Mouse (Mus musculus) left cerebral cortex, postnatal 4 days (tissue): Measurements from ENCODE around the gene Gm13271. TPM values are rescaled to one million over a fixed set of nuclear protein-coding genes. Genes with fewer than 3 reads are reported as not detected.
"Not testable (repeated sequence)": the region's sequence is repeated elsewhere in the genome, so short reads cannot be mapped to it uniquely, and the experiment has no call there.

ENCODE experiments used
- DNase-seq: peaks from one replicate; pipeline ENCODE4 v3.0.0-alpha.2; 2022
- intact Hi-C: fragments of 180-260 bp; cut with DNase I; formaldehyde crosslinking; loops from one replicate; pipeline ENCODE4 v1.15.1; 2025
- total RNA-seq, 2 experiments: library from RNA; stranded (reverse); gene quantifications; 2 replicates each; pipeline ENCODE4 v1.2.3; 2021

Gene Gm13271
- not detected for total RNA-seq

- intact Hi-C loops = not testable (repeated sequence)
- peak; percentile 45 for DNase-seq
These were observed at the start of gene Gm13271 for GRCm38 (mm10) chr4:88754818-88755340. Gm13271 (plus strand) TSS chr4:88754868.

GRCm38 (mm10) chr4:88705924-88706323 is 48.7 kb upstream of the Gm13271 start:
- intact Hi-C loops = no loop called here
- DNase-seq = no peak

- intact Hi-C loops = no loop called here
These were observed 47.4 kb upstream of the Gm13271 start for GRCm38 (mm10) chr4:88707128-88707826.

GRCm38 (mm10) chr4:88714281-88714680 is 40.4 kb upstream of the Gm13271 start:
- DNase-seq = no peak

More at GRCm38 (mm10) chr4:88707128-88707826, 47.4 kb upstream of the Gm13271 start:
- no peak for DNase-seq

GRCm38 (mm10) chr4:88715059-88715458 is 39.6 kb upstream of the Gm13271 start:
- DNase-seq = no peak
- intact Hi-C loops = no loop called here

More at GRCm38 (mm10) chr4:88714281-88714680, 40.4 kb upstream of the Gm13271 start:
- intact Hi-C loops = no loop called here

DNA sequence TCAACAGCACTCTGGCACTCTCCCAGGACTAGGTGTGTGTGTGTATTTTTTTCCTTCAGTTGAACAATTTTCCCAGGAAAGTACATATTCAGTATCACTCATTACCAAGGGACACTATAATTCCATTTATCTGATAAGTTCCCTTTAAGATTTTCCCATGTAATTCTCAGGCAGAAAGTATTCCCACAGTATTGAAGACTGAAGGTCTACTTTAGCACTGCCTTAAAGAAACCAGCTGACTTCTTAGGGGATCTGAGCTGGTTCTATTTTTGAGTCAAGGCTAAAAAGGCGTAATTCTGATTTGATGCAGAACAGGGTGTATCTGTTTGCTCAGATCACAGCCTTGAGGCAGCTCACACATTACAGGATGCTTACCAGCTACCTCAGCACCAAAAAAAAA is 36.0 kb upstream of the Gm13271 start:
- intact Hi-C loops = no loop called here
- DNase-seq = no peak

- peak; percentile 96 for DNase-seq
- intact Hi-C loops = no loop called here
These were observed 32.6 kb upstream of the Gm13271 start, which contains the start of the genes Gm26566 and Klhl9 for GRCm38 (mm10) chr4:88721791-88722721. Gm26566 (plus strand) TSS chr4:88721805. Klhl9 (minus strand) TSS chr4:88722465.

DNA sequence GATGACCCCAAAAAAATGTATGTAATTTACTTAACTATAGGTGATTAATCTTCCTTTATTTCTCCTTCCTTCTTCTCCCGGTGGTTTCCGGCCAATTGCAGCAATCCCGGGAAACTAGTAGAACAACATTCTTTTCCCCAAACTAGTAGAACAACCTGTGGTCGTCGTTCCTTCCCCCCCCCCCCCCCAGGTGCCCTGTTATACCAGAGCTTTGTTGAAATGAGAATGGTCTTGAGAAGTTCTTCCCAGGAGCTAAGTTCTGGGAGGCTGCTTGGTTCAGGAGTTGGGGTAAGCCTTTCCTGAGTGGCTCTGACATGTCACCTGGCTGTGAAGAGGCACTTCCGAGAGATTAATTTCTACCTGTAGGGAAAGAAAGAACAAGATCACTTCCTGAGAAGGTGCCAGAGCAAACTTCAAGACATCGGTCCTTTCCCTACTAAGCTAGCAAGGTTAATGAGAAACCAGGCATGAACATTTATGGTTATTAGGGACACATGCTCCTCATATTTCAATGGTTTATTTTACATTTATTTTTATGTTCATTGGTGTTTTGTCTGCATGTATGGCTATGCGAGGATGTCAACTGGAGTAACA is 31.1 kb upstream of the Gm13271 start:
- no peak for DNase-seq
- intact Hi-C loops = no loop called here

DNA sequence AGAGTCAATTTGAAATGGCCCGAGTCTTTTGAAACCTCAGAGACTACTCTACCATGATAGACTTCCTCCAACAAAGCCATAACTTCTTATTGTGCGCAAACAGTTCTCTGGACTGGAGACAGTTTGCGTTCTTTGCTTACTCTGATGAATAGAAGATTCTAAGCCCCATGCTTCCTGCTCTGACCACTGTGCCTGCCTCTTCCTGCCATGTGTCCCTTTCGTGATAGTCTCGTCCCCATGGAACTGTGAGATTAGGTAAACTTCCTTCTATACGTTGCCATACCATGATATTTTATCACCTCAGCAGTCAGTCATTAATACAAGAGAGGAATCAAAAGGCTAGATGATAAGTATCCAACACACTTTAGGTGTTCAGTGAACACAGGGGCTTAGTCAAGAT is 27.9 kb upstream of the Gm13271 start:
- intact Hi-C loops = no loop called here
- DNase-seq = no peak

GRCm38 (mm10) chr4:88727324-88727723 is 27.3 kb upstream of the Gm13271 start:
- no peak for DNase-seq
- intact Hi-C loops = no loop called here

DNA sequence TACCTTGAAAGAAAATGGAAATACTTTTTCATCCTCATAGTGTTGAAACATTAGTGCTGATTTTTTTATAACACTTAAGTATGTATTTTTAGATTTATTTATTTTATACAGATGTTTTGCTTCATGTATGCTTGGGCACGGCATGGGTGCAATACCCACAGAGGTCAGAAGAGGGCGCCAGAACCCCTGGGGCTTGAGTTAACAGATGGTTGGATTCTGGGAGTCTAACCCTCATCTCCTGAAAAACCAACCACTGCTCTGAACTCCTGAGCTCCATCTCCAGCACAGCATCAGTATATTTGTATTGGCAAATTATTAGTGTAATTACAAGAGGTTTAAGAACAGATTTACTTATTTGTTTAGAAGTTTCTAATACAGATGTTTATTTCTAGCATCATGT is 16.2 kb upstream of the Gm13271 start:
- peak; percentile 62 for DNase-seq

GRCm38 (mm10) chr4:88739036-88739435 is 15.6 kb upstream of the Gm13271 start:
- intact Hi-C loops = no loop called here
- no peak for DNase-seq

More for the DNA sequence above, 16.2 kb upstream of the Gm13271 start:
- intact Hi-C loops = no loop called here

GRCm38 (mm10) chr4:88741426-88741825 is 13.2 kb upstream of the Gm13271 start:
- no peak for DNase-seq
- intact Hi-C loops = no loop called here

DNA sequence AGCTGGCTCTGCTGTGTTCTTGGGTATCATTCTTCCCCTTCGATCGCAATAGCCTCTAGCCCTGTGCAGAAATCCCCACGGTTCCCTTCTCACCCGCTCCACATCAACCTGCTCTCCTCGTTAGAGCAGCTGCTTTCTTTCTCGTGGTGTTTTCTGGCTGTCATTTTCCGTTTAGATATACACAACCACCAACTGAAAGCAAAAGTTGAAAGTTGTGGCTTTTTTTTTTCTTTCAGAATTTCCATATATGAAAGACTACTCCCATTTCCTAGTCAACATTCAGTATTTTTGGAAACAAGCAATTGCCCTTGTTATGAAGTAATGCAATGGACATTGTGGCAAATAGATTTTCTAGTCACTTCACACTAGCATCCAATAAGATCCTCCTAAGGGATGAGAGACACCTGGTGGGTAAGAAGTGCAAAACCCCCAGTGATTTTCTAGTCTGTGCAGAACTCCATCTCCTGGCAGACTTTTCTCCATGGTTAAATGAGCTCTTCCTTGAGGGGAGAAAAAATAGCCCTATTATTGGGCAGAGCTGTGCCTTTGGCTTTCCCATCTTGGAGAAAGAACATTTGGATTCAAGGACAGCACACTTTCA is 11.8 kb upstream of the Gm13271 start:
- DNase-seq = no peak
- intact Hi-C loops = no loop called here

DNA sequence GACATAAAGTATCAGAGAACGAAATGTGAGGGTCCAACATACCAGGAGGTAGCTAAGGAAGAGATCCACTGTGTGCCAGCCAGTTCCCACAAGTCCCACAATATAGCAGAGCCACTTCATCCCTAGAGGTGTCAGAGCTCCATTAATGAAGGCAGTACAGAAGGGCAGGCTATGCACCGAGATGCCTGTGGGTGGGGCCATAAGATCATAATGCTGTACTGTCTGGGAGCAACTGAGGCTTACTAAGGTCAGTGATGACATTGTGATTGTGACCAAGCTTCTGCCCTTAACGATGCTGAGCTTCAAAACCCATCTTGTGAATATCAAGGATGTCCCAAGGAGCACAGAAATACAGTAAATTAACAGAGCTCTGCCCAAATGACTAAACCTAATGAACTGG is 10.5 kb upstream of the Gm13271 start:
- intact Hi-C loops = no loop called here

DNA sequence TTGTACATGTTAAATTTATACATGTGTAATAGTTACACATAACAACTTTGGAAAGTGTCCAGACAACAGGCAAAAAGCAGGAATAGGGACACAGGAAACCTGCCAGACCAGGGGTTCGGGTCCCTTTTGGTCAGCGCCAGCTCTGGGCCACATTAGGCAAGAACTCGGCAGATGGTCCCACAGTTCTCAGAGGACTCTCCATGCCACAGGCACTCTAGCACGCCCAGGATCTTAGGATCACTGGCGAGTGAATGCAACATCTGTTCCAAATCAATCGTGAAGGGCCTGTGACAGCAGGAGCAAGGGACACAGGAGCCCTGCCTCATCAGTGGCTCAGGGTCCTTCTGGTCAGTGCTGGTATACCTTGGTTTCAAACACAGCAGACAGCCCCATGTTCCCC is 4.7 kb upstream of the Gm13271 start:
- intact Hi-C loops = no loop called here
- DNase-seq = no peak

More for the DNA sequence above, 10.5 kb upstream of the Gm13271 start:
- DNase-seq = no peak

DNA sequence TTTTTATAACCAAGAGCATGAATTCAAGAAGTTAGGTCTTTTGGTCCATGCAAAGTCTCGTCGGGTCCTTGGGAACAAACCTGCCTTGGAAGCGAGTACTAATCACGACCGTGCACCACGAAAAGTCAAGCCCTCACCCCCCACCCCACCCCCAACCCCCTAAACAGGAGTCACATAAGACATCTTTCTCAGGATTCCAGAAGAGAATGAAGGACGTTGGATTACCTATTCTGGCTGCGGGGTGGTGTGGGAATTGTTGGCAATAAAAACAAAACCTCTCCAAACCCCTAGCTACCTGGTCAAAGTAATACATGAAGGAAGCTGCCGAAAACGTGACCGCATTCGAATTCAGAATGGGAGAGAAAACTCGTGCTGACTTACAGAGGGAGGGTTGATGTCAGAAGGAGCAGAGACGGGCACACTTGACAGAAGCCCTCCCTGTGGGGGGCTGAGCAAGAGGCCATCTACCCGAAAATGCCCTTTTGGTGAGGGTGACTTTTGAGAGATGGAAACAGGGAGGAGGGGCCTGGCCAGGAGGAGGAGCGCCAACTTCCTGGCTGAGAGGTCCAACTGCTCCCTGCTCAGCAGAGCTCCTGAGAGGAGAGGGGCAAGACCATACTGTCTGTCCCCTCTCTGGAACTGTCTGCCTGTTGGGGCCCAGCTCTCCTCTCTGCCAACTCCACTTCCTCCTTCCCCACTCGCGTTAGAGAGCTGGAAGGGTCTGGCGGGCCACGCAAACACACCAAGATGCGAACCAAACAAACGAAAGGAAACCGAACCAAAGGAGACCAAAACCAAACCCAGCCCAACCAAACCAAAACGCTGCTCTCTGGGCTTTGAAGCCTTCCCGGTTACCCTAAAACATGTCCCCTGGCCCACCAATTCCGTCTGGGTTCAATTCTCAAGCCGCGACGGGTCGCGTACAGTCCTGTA is 2.2 kb downstream of the Gm13271 start:
- intact Hi-C loops, DNase-seq: not testable (repeated sequence)

GRCm38 (mm10) chr4:88757628-88758031 is 3.0 kb downstream of the Gm13271 start:
- intact Hi-C loops = not testable (repeated sequence)
- DNase-seq = peak; percentile 82

DNA sequence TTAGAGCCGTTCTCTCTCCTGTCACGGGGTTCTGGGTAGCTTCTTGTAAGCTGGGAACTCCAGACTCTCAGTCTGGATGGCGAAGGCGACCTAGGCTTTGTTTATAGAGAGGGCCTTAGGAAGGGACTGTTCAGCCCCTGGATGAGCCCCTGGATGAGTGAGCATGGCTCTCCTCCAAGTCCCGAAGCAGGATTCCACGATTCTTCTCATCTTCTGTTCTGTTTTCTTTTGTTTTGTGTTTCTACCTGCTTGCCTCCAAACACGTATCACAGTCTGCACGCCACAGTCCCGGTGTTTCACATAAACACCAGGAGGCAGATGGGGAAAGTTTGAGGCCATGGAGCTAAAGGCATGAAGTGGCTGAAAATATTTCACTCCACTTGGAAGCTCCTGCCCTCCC is 4.1 kb downstream of the Gm13271 start:
- DNase-seq, intact Hi-C loops: not testable (repeated sequence)
